Mouse (Mus musculus): ENCODE results near the gene Gm21188.
"Not testable (repeated sequence)": the region's sequence is repeated elsewhere in the genome, so short reads cannot be mapped to it uniquely, and the experiment has no call there.

DNA sequence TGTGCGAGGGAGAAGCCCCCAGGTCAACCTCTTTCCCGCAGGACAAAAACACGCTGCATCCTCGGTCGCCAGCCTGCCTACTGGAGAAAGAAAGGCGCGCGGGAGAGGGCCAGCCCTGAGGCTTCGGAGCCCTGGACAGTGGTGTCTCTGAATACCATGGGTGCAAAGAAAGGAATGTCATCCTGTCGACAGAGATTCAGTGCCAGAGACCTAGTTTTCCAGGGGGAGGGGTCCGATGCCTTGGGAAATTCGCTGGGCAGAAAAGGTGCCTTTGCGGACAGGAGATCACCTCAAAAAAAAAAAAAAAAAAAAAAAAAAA, 44.9 kb upstream of the Gm21188 start:
- not testable (repeated sequence) for TF ChIP-seq CTCF (IDR thresholded peaks at IDR 0.05; ENCODE audit: low read depth, low read length); TAL1 (conservative IDR thresholded peaks at IDR 0.05; ENCODE audit: low read depth, low read length); GATA1 (IDR thresholded peaks at IDR 0.05; ENCODE audit: borderline replicate concordance, low read length)

Data from G1E (cell line).